21 mouse cellular contexts compared by ENCODE assay signal in the genomic region with DNA sequence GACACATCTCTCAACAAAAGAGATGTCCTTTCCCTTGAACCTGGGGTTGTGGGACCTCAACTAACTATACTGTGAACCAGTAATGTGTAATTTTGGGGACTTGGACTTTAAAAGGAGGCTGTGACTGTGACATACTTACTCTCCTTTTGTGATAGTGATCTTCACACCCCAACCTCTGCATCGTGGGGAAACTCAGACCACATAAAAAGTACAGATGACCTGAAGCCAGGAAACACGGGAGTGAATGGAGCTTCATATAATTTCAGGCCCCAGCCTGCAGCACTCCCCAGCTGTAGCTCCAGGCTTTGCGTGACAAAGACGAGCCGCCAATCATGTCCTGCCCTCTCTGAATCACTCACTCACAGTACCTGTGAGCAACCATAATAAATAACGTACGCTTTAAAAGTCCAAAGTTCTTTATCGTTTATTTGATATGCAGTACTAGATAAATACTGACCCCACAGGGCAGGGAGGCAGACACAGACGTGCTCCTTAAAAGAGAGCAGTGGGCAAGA.
DNase-seq lines count a peak whose midpoint lies in the region; ATAC-seq and TF ChIP-seq lines count a peak whose summit lies in the region.
"Had no signal": no experiment of that assay in that cellular context is flagged by ENCODE, and none has a peak within 500 bp of the region (broad histone marks: within the 10 kb centered on the region; RNA-seq: fewer than 3 reads in every experiment).

No protein-coding gene starts in this region.

- no peak for TF ChIP-seq CTCF in small intestine, adult 2 months (IDR thresholded peaks at IDR 0.05; ENCODE audit: extremely low read depth, insufficient read length, insufficient replicate concordance, low read depth, low read length)

- no peaks in the 10 kb centered on the region for H3K36me3 ChIP-seq in heart, embryonic 10.5 days
- H3K36me3 ChIP-seq in small intestine, adult 2 months (ENCODE audit: control insufficient read depth, insufficient read depth, low read length) = no peaks in the 10 kb centered on the region
- no peaks in the 10 kb centered on the region for H3K36me3 ChIP-seq in hindbrain, embryonic 12.5 days
- H3K36me3 ChIP-seq: embryonic facial prominence, embryonic 10.5 days; embryonic facial prominence, embryonic 12.5 days; forebrain, embryonic 15.5 days had no signal

- H3K4me1 ChIP-seq in heart, embryonic 10.5 days = no peaks in the 10 kb centered on the region
- H3K4me1 ChIP-seq in small intestine, adult 2 months (ENCODE audit: control insufficient read depth, insufficient read depth, insufficient read length, low read length) = peaks cover 15% of the 10 kb centered on the region
- no peaks in the 10 kb centered on the region for H3K4me1 ChIP-seq in hindbrain, embryonic 12.5 days
- H3K4me1 ChIP-seq: embryonic facial prominence, embryonic 10.5 days; embryonic facial prominence, embryonic 12.5 days; forebrain, embryonic 13.5 days; forebrain, embryonic 15.5 days had no signal

- H3K9ac ChIP-seq in hindbrain, embryonic 12.5 days = no peak overlapping the region
- H3K9ac ChIP-seq: embryonic facial prominence, embryonic 12.5 days; forebrain, embryonic 13.5 days; forebrain, embryonic 15.5 days had no signal

- TF ChIP-seq POLR2A in small intestine, adult 2 months (IDR thresholded peaks at IDR 0.05; ENCODE audit: low read depth, low read length) = no peak

- 74% methylated on average over 9 of the region's 9 CpGs for WGBS in heart, embryonic 10.5 days
- WGBS in small intestine, adult 2 months = 27% methylated on average over 9 of the region's 9 CpGs
- WGBS in hindbrain, embryonic 12.5 days = 86% methylated on average over 9 of the region's 9 CpGs

- H3K27me3 ChIP-seq in heart, embryonic 10.5 days (ENCODE audit: insufficient read depth, poor library complexity, severe bottlenecking) = no peaks in the 10 kb centered on the region
- no peaks in the 10 kb centered on the region for H3K27me3 ChIP-seq in small intestine, adult 2 months (ENCODE audit: control insufficient read depth, insufficient read depth, low read length)
- H3K27me3 ChIP-seq in hindbrain, embryonic 12.5 days = no peaks in the 10 kb centered on the region
- H3K27me3 ChIP-seq: embryonic facial prominence, embryonic 12.5 days; forebrain, embryonic 13.5 days; forebrain, embryonic 15.5 days had no signal

- peak; percentile 60 for DNase-seq in heart, embryonic 10.5 days (ENCODE audit: low spot score)
- DNase-seq in heart, postnatal 4 days = no peak
- peak; percentile 2 for DNase-seq in T-cell, adult 2 months (ENCODE audit: low spot score)
- peak; percentile 3 for DNase-seq in induced T-regulatory cell, adult 2 months (ENCODE audit: low read depth)
- no peak for DNase-seq in neural tube, embryonic 10.5 days (ENCODE audit: extremely low spot score, low spot score)
- DNase-seq: adrenal gland, adult 8-10 months; adrenal gland, postnatal 14 days; adrenal gland, postnatal 36 days; cerebellum, adult 11-12 months; cerebellum, adult 2 months; cerebellum, adult 9-10 months; cerebellum, postnatal 10 days; cerebellum, postnatal 25 days had no signal

- no peaks in the 10 kb centered on the region for H3K9me3 ChIP-seq in heart, embryonic 10.5 days
- H3K9me3 ChIP-seq in hindbrain, embryonic 12.5 days (replicated peaks) = no peaks in the 10 kb centered on the region
- H3K9me3 ChIP-seq: embryonic facial prominence, embryonic 10.5 days; embryonic facial prominence, embryonic 12.5 days; forebrain, embryonic 13.5 days; forebrain, embryonic 15.5 days had no signal

- H3K27ac ChIP-seq in heart, embryonic 10.5 days = no peak overlapping the region
- H3K27ac ChIP-seq in small intestine, adult 2 months (ENCODE audit: insufficient read depth, low read depth, low read length) = peak overlapping the region; percentile 54
- no peak overlapping the region for H3K27ac ChIP-seq in hindbrain, embryonic 12.5 days
- H3K27ac ChIP-seq: embryonic facial prominence, embryonic 10.5 days; embryonic facial prominence, embryonic 12.5 days; forebrain, embryonic 13.5 days; forebrain, embryonic 15.5 days had no signal

- no peak overlapping the region for H3K4me2 ChIP-seq in hindbrain, embryonic 12.5 days (replicated peaks)
- H3K4me2 ChIP-seq: embryonic facial prominence, embryonic 12.5 days; forebrain, embryonic 13.5 days; forebrain, embryonic 15.5 days had no signal

- no peak overlapping the region for H3K4me3 ChIP-seq in heart, embryonic 10.5 days
- H3K4me3 ChIP-seq in small intestine, adult 2 months (ENCODE audit: low read depth, low read length) = no peak overlapping the region
- H3K4me3 ChIP-seq in hindbrain, embryonic 12.5 days = no peak overlapping the region
- H3K4me3 ChIP-seq: embryonic facial prominence, embryonic 10.5 days; embryonic facial prominence, embryonic 12.5 days; forebrain, embryonic 13.5 days; forebrain, embryonic 15.5 days had no signal

- no peak for ATAC-seq in monocyte, adult 5-6 weeks (replicated peaks; ENCODE audit: insufficient number of reproducible peaks, low FRiP score, low TSS enrichment, poor library complexity, severe bottlenecking)
- no peak for ATAC-seq in hindbrain, embryonic 12.5 days (ENCODE audit: low FRiP score)
- ATAC-seq: activated CD4-positive, CD25-positive, alpha-beta regulatory T cell, adult 4 months; forebrain, embryonic 13.5 days; forebrain, embryonic 15.5 days had no signal

Comparison
In these comparisons a context has a peak if more than half of its experiments do, and no peak if none do; other contexts are left out.
1. DNase-seq: peak in heart, embryonic 10.5 days (single experiment), T-cell, adult 2 months (single experiment) and induced T-regulatory cell, adult 2 months (single experiment); none in heart, postnatal 4 days (single experiment) and neural tube, embryonic 10.5 days (single experiment).